Mouse (Mus musculus): ENCODE data around the gene Ptrh1.

Ptrh1 gene

DNA sequence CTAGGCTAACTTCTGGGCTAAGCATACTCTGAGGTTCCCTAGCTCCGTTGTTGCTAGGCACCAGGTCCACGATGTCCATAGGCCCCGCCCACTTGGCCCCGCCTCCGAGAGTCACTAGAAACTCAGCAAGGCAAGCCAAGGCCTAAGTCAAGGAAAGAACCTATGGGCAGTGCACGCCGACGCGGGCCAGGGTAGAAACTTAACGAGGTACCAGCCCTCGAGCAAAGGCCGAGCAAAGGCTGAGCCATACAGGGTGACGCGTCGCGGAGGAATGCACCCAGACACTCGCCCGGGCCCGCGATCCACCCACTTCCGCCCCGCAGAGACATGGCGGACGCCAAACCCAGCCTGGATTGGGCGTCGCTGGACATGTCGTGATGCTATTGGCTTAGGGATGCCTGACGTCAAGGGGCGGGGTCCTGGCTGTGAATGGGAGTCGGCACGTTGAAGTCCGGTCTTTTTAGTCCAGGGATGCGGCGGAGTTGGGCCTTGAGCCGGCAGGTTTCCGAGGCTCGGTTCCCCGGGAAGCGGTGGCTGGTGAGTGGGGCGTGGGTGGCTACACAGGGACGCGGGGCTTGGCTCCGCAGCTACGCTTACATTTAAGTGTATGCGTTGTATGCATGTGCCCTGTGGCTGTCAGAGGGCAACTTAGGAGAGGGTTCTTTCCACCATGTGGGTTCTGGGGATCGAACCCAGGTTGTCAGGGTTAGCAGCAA lies at the start of gene Ptrh1, which contains the start of gene Ttc16:
Gene Ptrh1 (plus strand): TSS at position 428 of the 716 bp plus-strand sequence.
Gene Ttc16 (minus strand): TSS at position 275 of the 716 bp plus-strand sequence.
- in situ Hi-C loops (cut with MboI; ENCODE audit: unreplicated experiment in 2 of 2) = loop anchor here in 1 of 2 experiments (10.0 kb wide), 1 partner anchor 149 kb away; no protein-coding TSS in a partner anchor

DNA sequence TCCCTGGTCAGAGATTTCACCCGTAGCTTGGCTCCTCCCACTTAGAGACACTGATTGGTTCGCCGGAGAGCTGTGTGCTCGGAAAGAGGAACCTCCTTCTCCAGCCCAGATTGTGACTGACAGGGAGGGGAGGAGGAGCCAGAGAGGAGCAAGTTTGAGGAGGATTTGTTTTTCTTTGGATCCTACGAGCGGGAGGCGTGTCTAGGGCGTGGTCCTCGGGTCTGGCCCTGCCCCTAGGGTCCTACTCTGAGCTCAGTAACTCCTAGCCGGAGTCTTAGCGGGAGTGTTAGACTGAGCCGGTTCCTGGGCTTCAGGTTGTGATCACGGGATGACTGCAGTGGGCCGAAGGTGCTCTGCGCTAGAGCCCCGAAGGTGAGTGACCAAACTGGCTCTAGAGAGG lies 48.2 kb upstream of the Ptrh1 start:
- in situ Hi-C loops (cut with MboI; ENCODE audit: unreplicated experiment in 2 of 2) = no loop called here

DNA sequence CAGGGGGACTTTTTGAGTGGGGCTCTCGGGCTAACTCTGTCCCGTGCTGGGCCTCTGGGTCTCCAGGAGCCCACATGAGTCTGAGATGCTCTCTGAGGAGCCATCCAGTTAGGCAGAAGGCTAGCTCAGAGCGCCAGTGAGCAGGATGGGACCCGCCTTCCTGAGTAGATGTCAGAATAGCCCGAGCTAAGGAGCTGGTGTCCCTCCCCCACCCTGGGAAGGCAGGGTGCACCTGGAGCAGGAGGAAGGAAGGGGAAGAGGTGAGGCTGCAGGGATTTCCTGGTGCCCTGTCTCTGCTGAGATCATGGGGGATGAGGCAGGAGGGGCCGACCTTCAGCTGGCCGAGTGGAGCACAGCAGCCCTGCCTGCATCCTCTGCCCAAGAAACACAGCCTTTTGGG lies 47.1 kb upstream of the Ptrh1 start:
- in situ Hi-C loops (cut with MboI; ENCODE audit: unreplicated experiment in 2 of 2) = no loop called here

DNA sequence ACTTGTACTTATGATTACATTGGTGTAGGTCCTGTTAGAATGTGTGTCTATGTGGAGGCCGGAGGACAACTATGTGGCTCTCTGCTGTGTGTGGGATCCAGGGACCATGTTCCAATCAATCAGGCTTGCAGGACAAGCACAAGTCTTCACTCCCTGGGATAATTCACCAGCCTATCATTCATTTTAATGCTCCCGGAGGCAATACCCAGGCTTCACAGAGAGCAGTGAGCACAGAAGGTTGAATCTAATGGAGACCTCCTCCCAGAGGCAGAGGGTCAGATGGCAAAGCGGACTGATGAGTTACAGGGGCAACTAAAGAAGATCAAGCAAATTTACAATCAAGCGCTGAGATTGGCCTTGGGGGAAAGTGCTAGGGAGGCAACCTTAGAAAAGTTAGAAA lies 46.0 kb upstream of the Ptrh1 start:
- in situ Hi-C loops (cut with MboI; ENCODE audit: unreplicated experiment in 2 of 2) = no loop called here

DNA sequence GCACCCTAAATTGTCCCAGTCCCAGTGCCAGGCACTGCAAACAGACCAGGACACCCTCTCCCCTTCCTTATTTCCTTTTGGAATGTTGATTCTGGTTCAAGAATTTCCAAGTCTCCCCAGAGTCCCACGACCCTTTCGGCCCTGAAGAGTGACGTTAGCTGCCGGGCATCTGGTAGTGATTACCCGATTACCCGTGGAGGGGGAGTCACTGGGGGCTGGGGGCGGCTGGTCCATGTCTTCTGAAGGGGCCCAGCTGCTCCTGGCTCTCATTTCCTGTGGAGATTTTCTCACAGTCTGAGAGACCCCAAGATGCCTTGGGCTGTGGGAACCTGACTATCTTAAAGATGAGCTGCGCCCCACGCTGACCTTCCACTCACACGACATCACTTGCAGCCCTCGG lies 44.7 kb upstream of the Ptrh1 start:
- in situ Hi-C loops (cut with MboI; ENCODE audit: unreplicated experiment in 2 of 2) = no loop called here

DNA sequence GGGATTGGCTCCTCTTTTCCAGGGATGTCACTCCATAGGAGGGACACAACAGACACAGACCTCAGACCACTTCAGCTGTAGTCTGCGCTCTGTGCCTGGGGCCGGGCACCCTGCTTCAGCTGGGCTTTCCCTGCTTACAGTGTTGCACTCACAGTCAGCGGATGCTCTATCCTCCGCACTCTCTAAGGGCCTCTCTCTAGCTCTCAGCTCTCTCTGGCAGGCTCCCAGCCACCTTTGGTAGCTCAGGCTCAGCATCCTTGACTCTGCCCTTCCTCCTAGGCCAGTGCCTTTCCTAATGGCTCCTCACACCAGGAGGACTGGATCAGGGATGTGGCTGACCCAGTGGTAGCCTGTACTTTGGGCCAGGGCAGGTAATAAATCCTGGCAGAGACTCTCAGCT lies 43.7 kb upstream of the Ptrh1 start:
- in situ Hi-C loops (cut with MboI; ENCODE audit: unreplicated experiment in 2 of 2) = no loop called here

DNA sequence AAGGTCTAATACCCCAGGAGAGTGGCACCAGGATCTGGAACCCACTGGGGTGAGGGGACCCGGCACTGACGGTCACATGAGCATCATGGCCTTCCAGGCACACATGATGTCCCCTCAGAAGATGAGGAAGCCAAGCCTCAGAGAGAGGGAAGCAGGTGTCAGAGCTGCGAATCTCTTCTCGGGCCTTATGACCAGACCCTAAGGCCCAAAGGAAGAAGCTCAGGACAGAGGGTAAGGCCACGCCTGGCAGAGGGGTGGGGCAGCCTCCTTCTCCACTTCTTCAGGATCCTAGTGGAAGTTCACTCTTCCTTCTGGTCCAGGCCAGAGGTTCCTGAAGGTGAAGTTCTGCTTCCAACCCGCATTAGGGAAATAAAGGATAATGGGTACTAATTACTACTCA lies 42.9 kb upstream of the Ptrh1 start:
- in situ Hi-C loops (cut with MboI; ENCODE audit: unreplicated experiment in 2 of 2) = no loop called here

DNA sequence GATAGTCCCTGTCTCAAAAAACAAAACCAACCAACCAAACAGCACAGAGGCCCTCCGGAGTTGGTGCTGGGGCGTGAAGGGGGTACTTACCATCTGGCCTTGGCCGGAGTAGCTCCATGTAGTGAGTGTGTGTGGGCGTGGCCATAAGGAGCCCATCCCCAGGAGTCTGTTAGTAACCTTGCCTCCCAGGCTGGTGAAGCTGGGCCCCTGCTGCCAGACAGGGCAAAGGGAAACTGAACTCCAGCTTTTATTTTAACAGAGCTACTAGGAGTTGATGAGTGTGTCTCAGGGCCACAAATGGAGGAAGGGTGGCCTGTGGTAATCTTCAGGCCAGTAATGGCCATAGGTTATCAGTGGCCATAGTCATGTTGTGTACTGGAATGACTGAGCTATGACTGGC lies 41.1 kb upstream of the Ptrh1 start:
- in situ Hi-C loops (cut with MboI; ENCODE audit: unreplicated experiment in 2 of 2) = no loop called here

DNA sequence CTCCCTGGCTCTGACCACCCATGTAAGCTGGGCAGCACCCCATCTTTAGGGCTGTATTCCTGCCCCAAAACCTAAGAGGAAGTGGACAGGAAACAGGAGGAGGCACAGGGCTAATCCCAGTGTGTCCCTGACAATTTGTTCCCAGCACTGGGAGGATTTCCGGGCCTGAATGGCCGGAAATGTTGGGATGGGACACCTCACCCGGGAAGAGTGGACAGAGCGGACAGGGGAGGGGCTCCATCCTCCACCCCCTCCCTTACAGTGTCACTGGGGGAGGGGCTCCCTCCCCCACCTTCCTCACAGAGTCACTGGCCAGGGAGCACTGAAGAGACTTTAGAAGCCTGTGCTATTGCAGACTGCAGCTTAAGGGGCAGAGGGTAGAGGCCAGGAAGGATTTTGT lies 40.7 kb upstream of the Ptrh1 start:
- in situ Hi-C loops (cut with MboI; ENCODE audit: unreplicated experiment in 2 of 2) = no loop called here

DNA sequence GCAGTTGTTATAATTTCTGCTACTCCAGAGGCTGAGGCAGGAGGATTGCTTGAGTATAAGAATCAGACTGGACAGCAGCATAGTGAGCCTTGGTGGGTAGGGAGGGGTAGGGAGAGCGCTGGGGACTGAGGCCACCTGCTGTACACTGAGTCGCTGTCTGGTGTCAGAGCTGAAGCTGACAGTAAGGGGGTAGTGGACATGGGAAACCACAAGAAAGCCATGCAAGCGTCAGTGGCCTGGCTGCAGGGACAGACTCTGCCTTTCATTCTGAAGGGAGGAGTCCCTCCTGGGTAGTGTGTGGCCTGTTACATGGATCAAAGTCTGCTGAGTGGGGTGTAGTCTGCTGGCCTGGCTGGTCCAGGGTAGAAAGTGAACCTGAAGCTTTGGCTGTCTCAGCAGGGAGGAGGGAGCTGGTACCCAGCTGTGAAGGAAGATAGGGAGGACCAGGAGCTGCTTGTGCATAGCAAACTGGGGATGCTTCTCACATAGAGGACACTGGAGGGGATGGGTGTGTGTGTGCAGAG lies 39.2 kb upstream of the Ptrh1 start:
- in situ Hi-C loops (cut with MboI; ENCODE audit: unreplicated experiment in 2 of 2) = no loop called here

DNA sequence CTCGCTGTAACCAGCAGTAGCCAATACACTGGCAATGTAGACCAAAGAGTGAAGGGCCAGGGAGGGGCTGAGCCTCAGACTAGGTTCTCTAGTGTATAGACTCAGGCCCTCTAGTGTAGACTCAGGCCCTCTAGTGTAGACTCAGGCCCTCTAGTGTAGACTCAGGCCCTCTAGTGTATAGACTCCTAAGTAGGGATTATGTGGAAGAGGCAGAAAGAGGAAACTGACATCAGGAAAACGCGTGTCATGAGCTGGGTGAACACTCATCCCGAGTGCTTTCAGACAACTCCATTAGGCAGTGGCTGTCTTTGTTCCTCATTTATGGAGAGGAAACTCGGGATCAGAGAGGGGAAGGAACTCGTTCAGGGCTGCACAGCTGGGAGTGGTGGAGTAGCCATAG lies 38.6 kb upstream of the Ptrh1 start:
- in situ Hi-C loops (cut with MboI; ENCODE audit: unreplicated experiment in 2 of 2) = no loop called here

DNA sequence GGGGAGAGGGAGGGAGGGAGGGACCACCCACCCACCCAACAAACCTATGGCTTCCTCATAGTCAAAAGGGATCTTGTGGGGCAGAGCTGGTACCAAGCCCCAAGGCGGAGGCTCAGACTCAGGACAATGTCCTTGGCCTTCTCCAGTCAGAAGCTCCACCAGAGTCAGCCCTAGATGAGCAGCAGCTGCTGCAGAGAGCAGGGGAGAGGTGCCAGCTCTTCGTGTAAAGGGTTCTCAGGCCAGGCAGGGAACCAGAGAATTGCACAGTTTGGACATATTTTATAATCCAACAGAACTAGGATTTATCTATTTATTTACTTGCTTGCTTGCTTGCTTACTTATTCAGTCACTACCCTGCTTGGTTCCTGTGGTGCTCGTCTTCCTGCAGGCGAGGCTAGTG lies 36.3 kb upstream of the Ptrh1 start:
- in situ Hi-C loops (cut with MboI; ENCODE audit: unreplicated experiment in 2 of 2) = no loop called here

DNA sequence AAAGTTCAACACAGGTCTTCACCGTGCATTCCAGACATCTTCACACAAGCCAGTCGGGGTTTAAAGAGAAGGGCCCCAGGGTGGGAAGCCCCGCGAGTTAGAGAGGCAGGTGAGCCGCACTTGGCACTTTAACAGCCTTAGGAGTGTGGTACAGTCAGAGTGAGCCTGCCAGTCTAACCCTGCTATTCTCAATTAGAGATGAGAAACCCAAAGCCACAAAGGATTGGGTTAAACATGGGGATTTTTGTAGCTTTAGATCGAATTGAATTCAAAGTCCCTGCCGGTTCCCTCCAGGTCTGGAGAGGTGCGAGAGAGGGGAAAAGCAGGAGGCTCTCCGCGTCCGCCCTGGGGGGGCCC lies 34.7 kb upstream of the Ptrh1 start, which contains the start of gene 6330409D20Rik:
Gene 6330409D20Rik (minus strand): TSS at position 101 of the 357 bp plus-strand sequence.
- in situ Hi-C loops (cut with MboI; ENCODE audit: unreplicated experiment in 2 of 2) = no loop called here

DNA sequence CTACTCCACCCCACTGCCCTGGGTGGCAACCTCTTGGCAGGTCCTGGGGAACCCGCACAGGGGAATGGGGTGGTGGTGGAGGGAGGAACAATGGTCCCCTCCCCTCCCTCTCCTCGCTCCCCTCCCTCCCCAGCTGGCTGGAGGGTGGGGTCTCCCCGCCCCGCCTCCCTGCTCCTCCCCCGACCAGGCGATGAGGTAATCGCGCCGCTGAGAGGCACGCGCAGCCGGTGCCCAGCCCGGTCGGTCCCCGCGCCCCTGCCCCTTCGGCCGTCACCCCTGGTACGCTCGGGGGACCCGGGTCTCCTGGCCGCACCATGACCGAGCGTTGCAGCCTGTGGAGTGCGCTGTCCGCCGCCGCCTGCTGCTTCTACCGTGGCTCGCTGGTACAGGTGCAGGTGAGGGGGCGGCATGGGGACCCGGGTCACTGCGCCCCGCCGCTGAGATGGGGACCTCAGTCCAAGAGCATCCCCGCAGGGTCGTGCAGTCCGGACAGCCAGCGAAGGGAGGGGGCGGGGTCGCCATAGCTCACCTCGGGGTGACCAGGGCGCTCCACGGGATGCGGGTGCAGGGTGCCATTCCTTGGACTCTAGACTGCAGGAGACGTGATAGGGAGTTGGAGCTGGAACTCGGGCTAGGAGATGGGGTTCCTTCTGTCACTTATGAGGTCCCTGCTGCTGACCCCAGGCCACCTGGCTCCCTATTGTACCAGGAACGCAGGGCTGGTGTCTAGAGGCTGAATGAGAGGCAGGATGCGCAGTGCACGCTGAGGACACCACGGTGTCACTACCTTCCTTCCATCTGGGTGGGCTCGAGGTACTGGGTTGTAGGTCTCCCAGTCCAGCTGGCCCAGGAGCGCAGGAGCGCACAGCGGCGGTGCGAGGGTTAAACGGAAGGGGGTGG lies 34.1 kb upstream of the Ptrh1 start:
- in situ Hi-C loops (cut with MboI; ENCODE audit: unreplicated experiment in 2 of 2) = no loop called here

DNA sequence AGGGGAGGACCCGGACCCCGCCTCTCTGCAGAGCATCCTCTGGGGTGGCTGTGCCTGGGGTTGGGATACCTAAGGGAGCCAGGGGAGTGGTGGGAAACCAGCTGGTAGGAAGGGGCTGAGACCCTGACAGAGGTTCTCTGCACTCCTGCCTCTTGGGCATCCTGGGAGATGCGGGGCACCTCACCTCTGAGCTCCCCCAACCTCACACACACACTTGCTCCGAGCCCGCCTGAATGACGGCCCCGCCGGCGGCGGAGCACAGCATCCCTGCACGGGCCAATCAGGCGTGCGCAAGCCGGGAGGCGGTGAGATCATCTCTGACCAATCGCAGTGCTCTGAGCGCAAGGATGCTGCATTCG lies 33.4 kb upstream of the Ptrh1 start:
- in situ Hi-C loops (cut with MboI; ENCODE audit: unreplicated experiment in 2 of 2) = no loop called here

DNA sequence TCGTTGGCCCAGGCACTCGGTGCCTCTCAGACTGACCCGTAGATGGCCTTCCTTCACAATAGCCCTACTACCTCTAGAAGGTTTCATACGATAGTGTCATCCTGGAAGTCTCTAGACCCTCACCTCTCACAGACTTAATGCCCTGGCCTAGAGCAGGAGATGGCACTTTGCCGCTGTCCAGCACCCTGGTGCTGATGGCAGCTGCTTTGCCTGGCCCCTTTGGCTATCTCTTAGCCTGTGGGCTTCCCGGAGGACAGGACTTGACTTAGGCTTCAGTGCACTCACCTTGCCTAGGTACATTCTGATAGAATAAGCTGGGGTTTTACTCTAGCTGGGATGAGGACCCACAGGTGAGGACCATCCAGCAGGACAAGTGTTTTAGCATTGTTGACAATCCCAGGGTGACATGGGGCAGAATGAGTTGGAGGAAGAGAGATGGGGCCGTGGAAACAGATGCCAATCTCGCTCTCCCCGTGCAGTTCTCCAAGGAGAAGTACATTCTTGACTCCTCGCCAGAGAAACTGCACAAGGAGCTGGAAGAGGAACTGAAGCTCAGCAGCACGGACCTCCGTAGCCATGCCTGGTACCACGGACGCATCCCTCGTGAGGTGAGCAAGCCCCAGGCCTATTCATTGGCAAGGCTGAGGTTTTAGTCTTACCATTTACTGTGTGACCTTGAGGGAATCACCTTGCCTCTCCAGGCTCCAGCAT lies 31.2 kb upstream of the Ptrh1 start:
- in situ Hi-C loops (cut with MboI; ENCODE audit: unreplicated experiment in 2 of 2) = no loop called here

DNA sequence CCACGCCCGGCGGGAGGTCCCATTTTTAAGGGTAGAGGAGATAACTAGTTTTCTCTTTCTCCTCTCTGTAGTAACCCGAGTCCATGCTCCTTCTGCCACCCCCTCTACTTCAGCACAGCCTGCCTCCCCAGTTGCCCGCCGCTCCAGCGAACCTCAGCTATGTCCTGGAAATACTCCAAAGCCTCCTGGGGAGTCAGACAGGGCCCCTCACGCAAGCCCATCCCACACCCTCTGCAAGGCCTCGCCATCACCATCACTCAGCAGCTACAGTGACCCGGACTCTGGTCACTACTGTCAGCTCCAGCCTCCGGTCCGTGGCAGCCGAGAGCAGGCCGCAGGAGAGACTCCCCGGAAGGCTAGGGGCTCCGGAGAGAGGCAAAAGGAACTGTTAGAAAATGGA lies 26.5 kb upstream of the Ptrh1 start:
- in situ Hi-C loops (cut with MboI; ENCODE audit: unreplicated experiment in 2 of 2) = no loop called here

DNA sequence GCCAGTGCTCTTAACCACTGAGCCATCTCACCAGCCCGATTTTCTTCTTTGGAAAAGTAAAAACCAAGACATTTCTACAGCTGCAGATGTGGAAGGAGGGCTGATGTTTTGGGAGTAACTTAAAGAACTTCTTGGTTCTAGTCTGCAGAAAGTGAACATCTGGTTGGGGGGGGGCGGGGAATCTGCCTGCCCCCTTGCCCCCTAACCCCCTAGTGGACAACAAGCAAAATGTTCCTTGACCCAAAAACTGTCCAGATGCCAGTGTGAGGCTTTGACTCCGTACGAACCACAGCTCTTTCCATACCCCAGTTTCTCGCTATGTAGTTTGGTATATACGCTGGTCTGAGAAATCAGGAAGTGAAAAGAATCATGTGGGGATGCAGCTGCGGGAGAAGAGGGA lies 25.4 kb upstream of the Ptrh1 start:
- in situ Hi-C loops (cut with MboI; ENCODE audit: unreplicated experiment in 2 of 2) = loop anchor here (25.0 kb wide), 2 partner anchors 387 to 1938 kb away; partner anchors contain the start of genes 1700001O22Rik (in 1 of the 2), Garnl3 (in 1 of the 2) and Ntmt1 (in 1 of the 2)

DNA sequence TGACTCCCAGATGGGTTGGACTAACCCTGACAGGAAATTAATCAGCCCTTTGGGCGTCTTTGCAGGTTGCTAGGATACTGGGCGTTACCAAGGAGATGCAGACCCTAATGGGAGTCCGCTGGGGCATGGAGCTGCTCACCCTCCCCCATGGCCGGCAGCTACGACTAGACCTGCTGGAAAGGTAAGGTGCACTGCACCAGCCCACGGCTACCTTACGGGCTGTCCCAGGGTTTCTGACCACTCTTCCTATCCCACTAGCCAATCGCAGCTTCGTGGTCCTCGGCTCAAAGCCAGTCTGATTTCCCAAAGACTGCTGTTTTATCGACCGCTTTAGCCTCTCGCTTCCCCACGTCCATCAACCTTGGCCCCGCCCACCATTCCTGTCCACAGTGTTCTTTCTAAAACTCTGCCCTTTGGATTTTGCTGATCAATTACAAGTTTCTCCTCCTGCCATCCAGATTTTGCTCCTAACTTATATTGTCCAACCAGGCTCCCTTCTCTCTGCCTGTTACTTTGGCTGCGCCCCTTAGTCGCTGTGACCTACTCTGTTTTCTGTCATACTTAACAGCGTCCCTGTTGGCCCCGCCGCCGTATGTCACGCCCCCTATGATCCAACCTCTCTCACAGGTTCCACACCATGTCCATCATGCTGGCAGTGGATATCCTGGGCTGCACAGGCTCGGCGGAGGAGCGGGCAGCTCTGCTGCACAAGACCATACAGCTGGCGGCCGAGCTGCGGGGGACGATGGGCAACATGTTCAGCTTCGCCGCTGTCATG lies 24.5 kb upstream of the Ptrh1 start:
- in situ Hi-C loops (cut with MboI; ENCODE audit: unreplicated experiment in 2 of 2) = loop anchor here (25.0 kb wide), 2 partner anchors 386 to 1939 kb away; partner anchors contain the start of genes 1700001O22Rik (in 1 of the 2), Garnl3 (in 1 of the 2) and Ntmt1 (in 1 of the 2)

DNA sequence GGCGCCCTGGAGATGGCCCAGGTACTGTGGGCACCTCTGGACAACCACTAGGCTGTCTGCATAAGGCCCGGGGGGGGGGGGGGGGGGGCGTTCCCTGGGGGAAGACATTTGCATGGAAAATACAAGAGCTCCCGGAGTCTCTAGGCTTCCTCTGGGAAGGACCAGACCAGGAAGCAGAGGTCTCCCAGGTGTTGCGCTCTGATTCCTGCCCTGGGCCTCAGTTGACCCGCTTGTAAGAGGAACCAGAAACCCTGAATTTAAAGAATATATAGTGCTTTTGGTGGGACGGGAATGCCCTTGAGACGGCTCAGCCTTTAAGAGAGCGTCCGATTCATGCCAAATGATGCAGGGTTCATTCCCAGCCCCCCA lies 23.9 kb upstream of the Ptrh1 start:
- in situ Hi-C loops (cut with MboI; ENCODE audit: unreplicated experiment in 2 of 2) = loop anchor here (25.0 kb wide), 2 partner anchors 386 to 1939 kb away; partner anchors contain the start of genes 1700001O22Rik (in 1 of the 2), Garnl3 (in 1 of the 2) and Ntmt1 (in 1 of the 2)
